Mouse (Mus musculus): ENCODE results near the gene Ebi3.

The Ebi3 gene

GRCm38 (mm10) chr17:56003000-56003399, 50.6 kb downstream of the Ebi3 start:
- no peak for DNase-seq (ENCODE audit: low read depth, low spot score)

- DNase-seq (ENCODE audit: low read depth, low spot score) = peak; percentile 100
Observed at GRCm38 (mm10) chr17:56005415-56006061, 53.1 kb downstream of the Ebi3 start, which contains the start of the genes Stap2 and Mpnd. Gene Stap2 (minus strand): TSS chr17:56005584. Gene Mpnd (plus strand): TSS chr17:56005711.
